In the genomic region with DNA sequence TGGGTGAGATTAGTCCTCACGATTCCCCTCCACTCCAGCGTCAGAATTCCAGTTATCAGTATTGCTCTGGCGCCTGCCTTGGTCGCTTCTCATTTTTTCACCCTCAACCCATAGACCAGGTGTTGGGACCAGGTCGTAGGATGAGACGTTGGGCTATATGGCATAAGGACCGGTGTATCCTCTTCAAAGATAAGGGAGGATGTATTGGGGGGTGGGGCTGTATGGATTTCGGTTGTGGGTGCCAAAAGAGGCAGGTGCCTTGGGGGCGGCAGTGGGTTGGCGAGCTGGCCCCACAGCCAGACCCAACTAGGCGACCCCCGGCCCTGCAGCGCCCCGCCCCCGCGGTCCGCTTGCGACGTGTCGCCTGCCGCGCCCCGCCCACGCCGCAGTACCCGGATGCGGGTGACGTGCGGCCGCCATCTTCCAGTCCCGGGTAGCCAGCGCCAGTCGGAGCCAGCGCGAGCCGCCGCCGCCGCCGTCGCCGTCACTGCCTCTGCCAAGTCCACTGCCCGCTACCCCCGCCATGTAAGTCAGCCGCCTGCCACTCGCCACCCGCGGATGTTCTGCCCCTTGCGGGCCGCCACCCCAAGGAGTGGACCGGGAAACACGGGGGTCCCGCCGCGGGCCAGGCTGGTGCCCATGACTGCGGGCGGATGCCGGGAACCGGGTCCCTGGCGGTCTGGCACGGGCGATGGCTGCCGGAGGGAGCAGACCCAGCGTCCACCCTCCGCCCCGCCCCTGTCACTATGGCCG, we compare ENCODE assay signal across 8 mouse cellular contexts. TPM values are rescaled to one million over a fixed set of nuclear protein-coding genes. Genes with fewer than 3 reads are reported as not detected.
DNase-seq lines count a peak whose midpoint lies in the region; ATAC-seq and TF ChIP-seq lines count a peak whose summit lies in the region.

A gene (plus strand): TSS at position 388 of the 753 bp plus-strand sequence.

- no peaks in the 10 kb centered on the region for H3K27me3 ChIP-seq in heart, embryonic 13.5 days (replicated peaks)
- no peaks in the 10 kb centered on the region for H3K27me3 ChIP-seq in liver, embryonic 14.5 days (ENCODE audit: control insufficient read depth, insufficient read depth, low read length)
- H3K27me3 ChIP-seq in stomach, embryonic 15.5 days (replicated peaks) = no peaks in the 10 kb centered on the region

- H3K4me3 ChIP-seq in heart, embryonic 13.5 days = peak within 1 kb of the TSS; percentile 100
- peak within 1 kb of the TSS; percentile 71 to 88 for H3K4me3 ChIP-seq in liver, embryonic 14.5 days (ENCODE audit: insufficient read depth in 1 of 2, low read depth in 2 of 2, low read length in 2 of 2)
- peak within 1 kb of the TSS; percentile 84 for H3K4me3 ChIP-seq in stomach, embryonic 15.5 days (replicated peaks)

- H3K9ac ChIP-seq in heart, embryonic 13.5 days = peak within 1 kb of the TSS; percentile 100
- H3K9ac ChIP-seq in liver, embryonic 14.5 days (replicated peaks) = peak within 1 kb of the TSS; percentile 81
- H3K9ac ChIP-seq in stomach, embryonic 15.5 days = peak within 1 kb of the TSS; percentile 99

- H3K4me2 ChIP-seq in heart, embryonic 13.5 days = peak within 1 kb of the TSS; percentile 96
- H3K4me2 ChIP-seq in liver, embryonic 14.5 days (ENCODE audit: low read depth) = peak within 1 kb of the TSS; percentile 93
- H3K4me2 ChIP-seq in stomach, embryonic 15.5 days = peak within 1 kb of the TSS; percentile 91

- TF ChIP-seq EP300 in liver, embryonic 14.5 days (IDR thresholded peaks at IDR 0.05; ENCODE audit: low read depth) = no peak

- WGBS in heart, embryonic 13.5 days = under 1% methylated on average over 61 of the region's 67 CpGs
- under 1% methylated on average over 59 of the region's 67 CpGs for WGBS in liver, embryonic 14.5 days (ENCODE audit: insufficient replicate concordance)
- WGBS in stomach, embryonic 15.5 days = under 1% methylated on average over 67 of the region's 67 CpGs

- H3K9me3 ChIP-seq in heart, embryonic 13.5 days = no peaks in the 10 kb centered on the region
- no peaks in the 10 kb centered on the region for H3K9me3 ChIP-seq in liver, embryonic 14.5 days (ENCODE audit: control insufficient read depth, low read length)
- no peaks in the 10 kb centered on the region for H3K9me3 ChIP-seq in stomach, embryonic 15.5 days

- ATAC-seq in erythroid progenitor cell, adult 5-6 weeks (replicated peaks; ENCODE audit: low FRiP score, poor library complexity, severe bottlenecking) = peak; percentile 63
- peak; percentile 76 for ATAC-seq in heart, embryonic 13.5 days (ENCODE audit: extremely low read depth, insufficient number of reproducible peaks, low FRiP score, low TSS enrichment)
- peak; percentile 65 for ATAC-seq in liver, embryonic 14.5 days (ENCODE audit: insufficient read depth)
- peak; percentile 48; the same call in 1 of the 2 replicates for ATAC-seq in stomach, embryonic 15.5 days (ENCODE audit: insufficient read depth, low FRiP score, low read depth)

- H3K27ac ChIP-seq in heart, embryonic 13.5 days (replicated peaks) = peak within 1 kb of the TSS; percentile 98
- peak within 1 kb of the TSS; percentile 33 for H3K27ac ChIP-seq in liver, embryonic 14.5 days
- H3K27ac ChIP-seq in stomach, embryonic 15.5 days = peak within 1 kb of the TSS; percentile 89

- H3K4me1 ChIP-seq in heart, embryonic 13.5 days = peaks cover 62% of the 10 kb centered on the region
- H3K4me1 ChIP-seq in liver, embryonic 14.5 days (replicated peaks; ENCODE audit: control insufficient read depth in 2 of 2, insufficient read depth in 2 of 2, low read length in 1 of 2) = peaks cover 10 to 14% of the 10 kb centered on the region in 2 experiments
- H3K4me1 ChIP-seq in stomach, embryonic 15.5 days = peaks cover 21% of the 10 kb centered on the region

- TF ChIP-seq CTCF in liver, embryonic 14.5 days (IDR thresholded peaks at IDR 0.05; ENCODE audit: low read depth) = no peak

- H3K36me3 ChIP-seq in heart, embryonic 13.5 days = peaks cover 34% of the 10 kb centered on the region
- peaks cover 10% of the 10 kb centered on the region for H3K36me3 ChIP-seq in liver, embryonic 14.5 days (replicated peaks; ENCODE audit: control insufficient read depth, insufficient read depth, low read depth)
- 0 out of 2 replicates have a peak, but pooled peaks cover 8% of the 10 kb centered on the region for H3K36me3 ChIP-seq in stomach, embryonic 15.5 days

- DNase-seq in B cell, adult 2 months = peak; percentile 95 to 97
- peak; percentile 94 for DNase-seq in brain, adult 2 months (ENCODE audit: low read depth, low spot score)
- peak; percentile 96 for DNase-seq in kidney, postnatal 10 days
- peak in 1 of 3 experiments; percentile 73 for DNase-seq in liver, embryonic 14.5 days (ENCODE audit: low read depth in 3 of 3, low spot score in 3 of 3)
- peak; percentile 94 for DNase-seq in neural tube, embryonic 10.5 days (ENCODE audit: extremely low spot score, low spot score)

RNA-seq across cellular contexts. Expression of the gene that starts here (rescaled TPM):
- 94.1 and 114 TPM in 2 replicates for total RNA-seq in erythroid progenitor cell, adult 5-6 weeks (2015; ENCODE audit: low replicate concordance)
- 18.2 and 31.1 TPM in 2 replicates for total RNA-seq in erythroid progenitor cell, adult 5-6 weeks (2017; ENCODE audit: low replicate concordance)
- 79.5 and 82.1 TPM in 2 replicates for polyA plus RNA-seq in heart, embryonic 13.5 days (2015; fragmentation: Nextera tagmentation; extraction: Ambion mirVana)
- 23.0 and 23.1 TPM in 2 replicates for polyA plus RNA-seq in liver, embryonic 14.5 days (2012; rRNA removed)
- 11.4 and 12.6 TPM in 2 replicates for polyA plus RNA-seq in liver, embryonic 14.5 days (2014; fragmentation: Nextera tagmentation; extraction: Ambion mirVana)
- polyA plus RNA-seq in stomach, embryonic 15.5 days (2015; fragmentation: Nextera tagmentation; extraction: Ambion mirVana) = 68.5 and 84.6 TPM in 2 replicates

Comparison
In these comparisons a context has a peak if more than half of its experiments do, and no peak if none do; other contexts are left out.
1. H3K27ac ChIP-seq: peak in every context shown above with its lines; median percentile 98 in heart, embryonic 13.5 days; 89 in stomach, embryonic 15.5 days; 33 in liver, embryonic 14.5 days.